Mouse (Mus musculus) MEL (cell line): Measurements from ENCODE around the gene Olfr315. TPM values are rescaled to one million over a fixed set of nuclear protein-coding genes. Genes with fewer than 3 reads are reported as not detected.

Experiments
- DNase-seq: peaks from one replicate; pipeline ENCODE4 v3.0.0; 2011; ENCODE audit warnings: low read depth, low spot score
- H3K27ac ChIP-seq: 2 replicates; pipeline ENCODE4 v1.5.1; 2012; ENCODE audit warnings: low read depth, mild to moderate bottlenecking, control low read depth, low read length, moderate library complexity; ENCODE audit not compliant: control insufficient read depth
- H3K27me3 ChIP-seq, 2 experiments: fragments of 150-350 bp in 1 of 2; sonication (generic) in 1 of 2; 2 replicates each; pipeline ENCODE4 v1.6.1; 2012; ENCODE audit warnings: low read length in 2 of 2, mild to moderate bottlenecking in 2 of 2, improper control_type of control experiment in 1 of 2, moderate library complexity in 1 of 2; ENCODE audit not compliant: insufficient read depth in 2 of 2, control insufficient read depth in 1 of 2
- H3K36me3 ChIP-seq, 2 experiments: 2 replicates each; pipeline ENCODE4 v1.6.1; 2012 to 2014; ENCODE audit warnings: low read length in 2 of 2, improper control_type of control experiment in 1 of 2, inconsistent platforms in 1 of 2, mild to moderate bottlenecking in 1 of 2; ENCODE audit not compliant: insufficient read depth in 2 of 2, control insufficient read depth in 1 of 2
- H3K4me1 ChIP-seq, 2 experiments: fragments of 150-350 bp in 1 of 2; sonication (generic) in 1 of 2; 2 replicates each; pipeline ENCODE4 v1.6.1; 2012; ENCODE audit warnings: low read length in 2 of 2, improper control_type of control experiment in 1 of 2, mild to moderate bottlenecking in 1 of 2; ENCODE audit not compliant: insufficient read depth in 2 of 2, control insufficient read depth in 1 of 2
- H3K4me3 ChIP-seq, 2 experiments: fragments of 150-350 bp in 1 of 2; sonication (generic) in 1 of 2; 2 replicates each; pipeline ENCODE4 v1.5.1; 2012; ENCODE audit warnings: low read depth in 2 of 2, low read length in 2 of 2, mild to moderate bottlenecking in 2 of 2, moderate library complexity in 2 of 2, control low read depth in 1 of 2, improper control_type of control experiment in 1 of 2; ENCODE audit not compliant: control insufficient read depth in 1 of 2, insufficient read depth in 1 of 2
- H3K79me2 ChIP-seq: 2 replicates; pipeline ENCODE4 v1.6.1; 2012; ENCODE audit warnings: mild to moderate bottlenecking, low read length, moderate library complexity; ENCODE audit not compliant: control insufficient read depth, poor library complexity, insufficient read depth
- H3K9ac ChIP-seq: 2 replicates; pipeline ENCODE4 v1.6.1; 2012; ENCODE audit warnings: low read depth, mild to moderate bottlenecking, control low read depth, low read length, moderate library complexity; ENCODE audit not compliant: control insufficient read depth, poor library complexity, severe bottlenecking
- H3K9me3 ChIP-seq: fragments of 150-350 bp; sonication (generic); replicated peaks from 2 replicates; pipeline ENCODE4 v1.6.1; 2012; ENCODE audit warnings: mild to moderate bottlenecking, low read length, improper control_type of control experiment, moderate library complexity; ENCODE audit not compliant: insufficient read depth
- CHD1 ChIP-seq: IDR thresholded peaks from 2 replicates; pipeline ENCODE4 v1.6.1; 2012; ENCODE audit warnings: low read depth, mild to moderate bottlenecking, inconsistent platforms, low read length, improper control_type of control experiment
- CHD2 ChIP-seq: IDR thresholded peaks from 2 replicates; pipeline ENCODE4 v1.6.1; 2011; ENCODE audit warnings: low read length, improper control_type of control experiment
- CTCF ChIP-seq, 3 experiments: IDR thresholded peaks in 2 of 3; conservative IDR thresholded peaks in 1 of 3; 2 replicates each; pipeline ENCODE4 v1.5.1; 2011 to 2012; ENCODE audit warnings: low read length in 3 of 3, low read depth in 2 of 3, mild to moderate bottlenecking in 2 of 3, improper control_type of control experiment in 1 of 3, inconsistent platforms in 1 of 3, mixed read lengths in 1 of 3, moderate library complexity in 1 of 3; ENCODE audit not compliant: control insufficient read depth in 1 of 3, insufficient read depth in 1 of 3, poor library complexity in 1 of 3, severe bottlenecking in 1 of 3
- E2F4 ChIP-seq: IDR thresholded peaks from 2 replicates; pipeline ENCODE4 v1.6.1; 2011; ENCODE audit warnings: low read depth, low read length, improper control_type of control experiment, borderline replicate concordance
- ELF1 ChIP-seq: IDR thresholded peaks from 2 replicates; pipeline ENCODE4 v1.6.1; 2014; ENCODE audit warnings: low read depth, mild to moderate bottlenecking, inconsistent platforms, low read length, improper control_type of control experiment, moderate library complexity
- EP300 ChIP-seq, 2 experiments: IDR thresholded peaks; 2 replicates each; pipeline ENCODE4 v1.6.1; 2011; ENCODE audit warnings: improper control_type of control experiment in 2 of 2, low read length in 2 of 2, low read depth in 1 of 2, mild to moderate bottlenecking in 1 of 2
- ETS1 ChIP-seq: IDR thresholded peaks from 2 replicates; pipeline ENCODE4 v1.6.1; 2012; ENCODE audit warnings: low read depth, mild to moderate bottlenecking, inconsistent platforms, low read length, improper control_type of control experiment, moderate library complexity
- GABPA ChIP-seq: IDR thresholded peaks from 2 replicates; pipeline ENCODE4 v1.6.1; 2012; ENCODE audit warnings: low read depth, mild to moderate bottlenecking, inconsistent platforms, low read length, improper control_type of control experiment, moderate library complexity
- GATA1 ChIP-seq: IDR thresholded peaks from 2 replicates; pipeline ENCODE4 v1.6.1; 2011; ENCODE audit warnings: low read depth, low read length, improper control_type of control experiment
- HCFC1 ChIP-seq: IDR thresholded peaks from 2 replicates; pipeline ENCODE4 v1.6.1; 2012; ENCODE audit warnings: low read depth, mild to moderate bottlenecking, inconsistent platforms, low read length, improper control_type of control experiment, moderate library complexity
- JUND ChIP-seq: IDR thresholded peaks from 2 replicates; pipeline ENCODE4 v1.6.1; 2011; ENCODE audit warnings: low read depth, mild to moderate bottlenecking, improper control_type of control experiment, low read length
- KAT2A ChIP-seq: conservative IDR thresholded peaks from 2 replicates; pipeline ENCODE4 v1.6.1; 2012; ENCODE audit warnings: low read depth, low read length, improper control_type of control experiment, inconsistent platforms
- MAFK ChIP-seq: IDR thresholded peaks from 2 replicates; pipeline ENCODE4 v1.6.1; 2011; ENCODE audit warnings: low read depth, mild to moderate bottlenecking, low read length, improper control_type of control experiment, borderline replicate concordance
- MAX ChIP-seq: IDR thresholded peaks from 2 replicates; pipeline ENCODE4 v1.6.1; 2011; ENCODE audit warnings: low read length, improper control_type of control experiment
- MAZ ChIP-seq: IDR thresholded peaks from 2 replicates; pipeline ENCODE4 v1.6.1; 2012; ENCODE audit warnings: low read depth, mild to moderate bottlenecking, inconsistent platforms, low read length, improper control_type of control experiment
- MEF2A ChIP-seq: IDR thresholded peaks from 2 replicates; pipeline ENCODE4 v1.6.1; 2014; ENCODE audit warnings: low read depth, mild to moderate bottlenecking, inconsistent platforms, low read length, improper control_type of control experiment; ENCODE audit not compliant: poor library complexity, insufficient replicate concordance, severe bottlenecking; ENCODE audit errors: extremely low read depth
- MXI1 ChIP-seq: IDR thresholded peaks from 2 replicates; pipeline ENCODE4 v1.6.1; 2011; ENCODE audit warnings: mild to moderate bottlenecking, low read depth, low read length, improper control_type of control experiment
- MYB ChIP-seq: IDR thresholded peaks from 2 replicates; pipeline ENCODE4 v1.6.1; 2011; ENCODE audit warnings: mild to moderate bottlenecking, low read depth, low read length, improper control_type of control experiment
- NRF1 ChIP-seq: IDR thresholded peaks from 2 replicates; pipeline ENCODE4 v1.6.1; 2014; ENCODE audit warnings: low read depth, mild to moderate bottlenecking, inconsistent platforms, low read length, improper control_type of control experiment, moderate library complexity; ENCODE audit not compliant: poor library complexity, insufficient read depth, severe bottlenecking
- POLR2A ChIP-seq, 2 experiments: IDR thresholded peaks; 2 replicates each; pipeline ENCODE4 v1.6.1; 2011 to 2012; ENCODE audit warnings: low read length in 2 of 2, mild to moderate bottlenecking in 2 of 2, control low read depth in 1 of 2, improper control_type of control experiment in 1 of 2, low read depth in 1 of 2, moderate library complexity in 1 of 2; ENCODE audit not compliant: control insufficient read depth in 1 of 2, insufficient read depth in 1 of 2, poor library complexity in 1 of 2
- POLR2AphosphoS2 ChIP-seq: IDR thresholded peaks from 2 replicates; pipeline ENCODE4 v1.6.1; 2011; ENCODE audit warnings: low read length, improper control_type of control experiment
- POLR2AphosphoS5 ChIP-seq: IDR thresholded peaks from 2 replicates; pipeline ENCODE4 v1.6.1; 2012; ENCODE audit warnings: low read depth, borderline replicate concordance, mild to moderate bottlenecking, inconsistent platforms, low read length, moderate library complexity, mixed read lengths
- SIN3A ChIP-seq: IDR thresholded peaks from 2 replicates; pipeline ENCODE4 v1.6.1; 2012; ENCODE audit warnings: low read length, improper control_type of control experiment, inconsistent platforms
- SMC3 ChIP-seq: IDR thresholded peaks from 2 replicates; pipeline ENCODE4 v1.6.1; 2011; ENCODE audit warnings: low read depth, low read length, improper control_type of control experiment
- TBP ChIP-seq: IDR thresholded peaks from 2 replicates; pipeline ENCODE4 v1.8.0; 2011; ENCODE audit warnings: low read depth, low read length, improper control_type of control experiment
- TCF12 ChIP-seq: IDR thresholded peaks from 2 replicates; pipeline ENCODE4 v1.6.1; 2014; ENCODE audit warnings: low read depth, mild to moderate bottlenecking, inconsistent platforms, low read length, improper control_type of control experiment, moderate library complexity
- UBTF ChIP-seq: IDR thresholded peaks from 2 replicates; pipeline ENCODE4 v1.6.1; 2012; ENCODE audit warnings: low read depth, mild to moderate bottlenecking, inconsistent platforms, low read length, improper control_type of control experiment, moderate library complexity, borderline replicate concordance; ENCODE audit not compliant: insufficient read depth
- USF1 ChIP-seq: IDR thresholded peaks from 2 replicates; pipeline ENCODE4 v1.6.1; 2014; ENCODE audit warnings: low read depth, mild to moderate bottlenecking, inconsistent platforms, low read length, improper control_type of control experiment, moderate library complexity
- ZC3H11A ChIP-seq: IDR thresholded peaks from 2 replicates; pipeline ENCODE4 v1.6.1; 2012; ENCODE audit warnings: low read depth, mild to moderate bottlenecking, inconsistent platforms, low read length, improper control_type of control experiment
- ZMIZ1 ChIP-seq: IDR thresholded peaks from 2 replicates; pipeline ENCODE4 v1.6.1; 2012; ENCODE audit warnings: low read depth, mild to moderate bottlenecking, inconsistent platforms, low read length, improper control_type of control experiment, moderate library complexity
- polyA plus RNA-seq, 2 experiments: library from polyadenylated mRNA; stranded (reverse) in 1 of 2; unstranded in 1 of 2; fragments of >175 nt in 1 of 2; fragments of >200 nt in 1 of 2; gene quantifications; 2 replicates each; pipeline versions ENCODE4 v1.2.1 to v1.2.4; 2012; ENCODE audit warnings: low replicate concordance in 2 of 2, low read depth in 1 of 2; ENCODE audit not compliant: insufficient read length in 2 of 2, insufficient read depth in 1 of 2, missing spikeins in 1 of 2
- total RNA-seq: library from RNA; depleted of rRNA; stranded (reverse); fragments of 300-350 nt; gene quantifications from 2 replicates; pipeline ENCODE4 v1.2.3, GENCODE M21; 2012

The Olfr315 gene
- total and polyA plus RNA-seq, 3 experiments, result not detected

DNA sequence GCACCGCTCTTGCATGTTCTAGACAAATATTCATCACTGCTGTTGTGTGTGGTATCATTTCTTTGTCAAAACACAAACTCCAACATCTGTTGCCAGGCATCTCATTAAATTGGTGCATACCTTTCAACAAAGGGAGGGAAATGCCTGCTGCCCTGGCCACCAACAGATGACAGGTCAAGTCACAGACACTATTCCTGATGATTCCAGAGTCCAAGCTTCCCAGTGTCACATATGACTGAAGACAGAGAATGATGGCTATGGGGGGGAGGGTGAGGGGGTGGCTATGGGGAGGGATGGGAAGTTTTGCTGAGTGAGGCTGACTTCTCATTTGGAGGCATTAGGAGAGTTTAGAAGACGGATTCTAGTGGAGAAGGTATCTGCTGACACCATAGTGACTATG lies 11.2 kb downstream of the Olfr315 start:
- no peak for DNase-seq
- Histone ChIP-seq H3K27me3 (peaks cover 7 to 8% of the 10 kb centered on the region in 2 experiments; a peak in 3 of 4 replicates), H3K9ac (no peak overlapping the region), H3K4me3 (no peak overlapping the region), H3K27ac (no peak overlapping the region), H3K4me1 (peaks cover 0 to 8% of the 10 kb centered on the region in 2 experiments; a peak in 1 of 4 replicates), H3K9me3 (no peaks in the 10 kb centered on the region), H3K79me2 (no peaks in the 10 kb centered on the region), H3K36me3 (peaks cover 0 to 6% of the 10 kb centered on the region in 2 experiments; a peak in 2 of 4 replicates)
- no peak for TF ChIP-seq NRF1
- TF ChIP-seq E2F4, result no peak
- TF ChIP-seq USF1, result no peak
- no peak for TF ChIP-seq ZMIZ1
- TF ChIP-seq CHD2, result no peak
- TF ChIP-seq GABPA, result no peak
- TF ChIP-seq KAT2A, result no peak
- TF ChIP-seq UBTF, result no peak
- no peak for TF ChIP-seq POLR2AphosphoS2
- TF ChIP-seq CTCF (IDR thresholded peaks at IDR 0.05 in 2 of 3, conservative IDR thresholded peaks at IDR 0.05 in 1 of 3; ENCODE audit: control insufficient read depth in 1 of 3, insufficient read depth in 1 of 3, low read depth in 2 of 3, low read length in 3 of 3, poor library complexity in 1 of 3, severe bottlenecking in 1 of 3), result no peak
- TF ChIP-seq JUND, result no peak
- no peak for TF ChIP-seq HCFC1
- no peak for TF ChIP-seq CHD1
- no peak for TF ChIP-seq EP300 (IDR thresholded peaks at IDR 0.05; ENCODE audit: low read depth in 1 of 2, low read length in 2 of 2)
- no peak for TF ChIP-seq ZC3H11A
- TF ChIP-seq MYB, result no peak
- TF ChIP-seq MAFK, result no peak
- TF ChIP-seq ETS1, result no peak

DNA sequence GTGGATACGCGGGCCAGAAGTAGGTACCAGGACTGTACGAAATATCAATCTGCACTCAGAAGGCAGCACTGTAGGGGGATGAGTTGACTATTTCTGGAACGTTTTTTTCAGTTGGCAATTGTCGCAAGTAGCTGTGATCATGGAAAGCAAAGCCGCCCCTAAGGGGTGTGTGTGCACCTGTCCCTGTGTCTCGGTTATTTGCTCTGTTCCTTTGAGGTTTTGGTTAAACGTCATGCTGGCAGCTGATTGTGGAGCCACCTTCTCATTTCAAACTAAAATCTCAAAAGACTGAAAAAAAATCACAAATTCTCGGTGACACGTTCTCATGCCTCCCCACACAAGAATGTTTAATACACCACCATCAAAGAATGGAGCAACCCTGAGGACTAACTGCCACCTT lies 14.7 kb downstream of the Olfr315 start:
- Histone ChIP-seq H3K27ac (no peak overlapping the region), H3K9me3 (no peaks in the 10 kb centered on the region), H3K79me2 (no peaks in the 10 kb centered on the region), H3K36me3 (peaks cover 0 to 8% of the 10 kb centered on the region in 2 experiments; a peak in 2 of 4 replicates), H3K4me1 (peaks cover 0 to 10% of the 10 kb centered on the region in 2 experiments; a peak in 2 of 4 replicates), H3K9ac (no peak overlapping the region), H3K27me3 (peaks cover 5 to 6% of the 10 kb centered on the region in 2 experiments; a peak in 3 of 4 replicates), H3K4me3 (no peak overlapping the region)
- TF ChIP-seq MAX, result no peak
- no peak for TF ChIP-seq POLR2AphosphoS5
- no peak for TF ChIP-seq POLR2AphosphoS2
- no peak for TF ChIP-seq TCF12
- TF ChIP-seq MAFK, result no peak
- no peak for TF ChIP-seq TBP
- no peak for TF ChIP-seq GATA1
- TF ChIP-seq ZC3H11A, result no peak
- no peak for TF ChIP-seq ETS1
- no peak for TF ChIP-seq SMC3
- no peak for TF ChIP-seq CHD1
- TF ChIP-seq MEF2A, result no peak
- no peak for TF ChIP-seq MAZ
- no peak for TF ChIP-seq USF1
- TF ChIP-seq POLR2A (IDR thresholded peaks at IDR 0.05; ENCODE audit: control insufficient read depth in 1 of 2, insufficient read depth in 1 of 2, low read depth in 1 of 2, low read length in 2 of 2, poor library complexity in 1 of 2), result no peak
- TF ChIP-seq CHD2, result no peak
- TF ChIP-seq HCFC1, result no peak
- TF ChIP-seq MXI1, result no peak
- no peak for TF ChIP-seq ELF1
- no peak for TF ChIP-seq SIN3A
- TF ChIP-seq, all 39 proteins: peak for 0
- DNase-seq, result no peak
